Mouse (Mus musculus): ENCODE results near the gene Fxyd5. TPM values are rescaled to one million over a fixed set of nuclear protein-coding genes. Genes with fewer than 3 reads are reported as not detected.

Fxyd5 gene
- total RNA-seq, 1 experiment from 2014 or later, result 1,146 TPM

DNA sequence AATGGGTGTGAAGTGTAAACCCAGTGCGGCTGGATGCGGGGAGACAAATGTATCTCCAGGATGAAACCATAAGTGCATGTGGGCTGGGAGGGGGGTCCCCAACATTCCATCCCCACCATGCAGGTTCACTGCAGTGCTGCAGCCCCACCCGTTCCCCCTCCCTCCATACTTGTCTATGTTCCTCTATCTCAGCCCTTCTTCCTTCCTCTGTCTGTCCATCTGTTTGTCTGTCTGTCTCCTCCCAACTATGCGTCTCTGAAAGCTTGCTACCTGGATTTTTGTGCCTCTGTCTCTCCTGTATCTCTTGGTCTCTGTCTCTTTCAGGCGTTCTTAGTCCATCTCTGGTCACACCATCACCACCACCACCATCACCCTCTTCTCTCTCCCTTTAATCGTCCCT lies 8.2 kb upstream of the Fxyd5 start:
- ATAC-seq (replicated peaks; ENCODE audit: insufficient number of reproducible peaks, low FRiP score, low TSS enrichment, poor library complexity, severe bottlenecking), result no peak

DNA sequence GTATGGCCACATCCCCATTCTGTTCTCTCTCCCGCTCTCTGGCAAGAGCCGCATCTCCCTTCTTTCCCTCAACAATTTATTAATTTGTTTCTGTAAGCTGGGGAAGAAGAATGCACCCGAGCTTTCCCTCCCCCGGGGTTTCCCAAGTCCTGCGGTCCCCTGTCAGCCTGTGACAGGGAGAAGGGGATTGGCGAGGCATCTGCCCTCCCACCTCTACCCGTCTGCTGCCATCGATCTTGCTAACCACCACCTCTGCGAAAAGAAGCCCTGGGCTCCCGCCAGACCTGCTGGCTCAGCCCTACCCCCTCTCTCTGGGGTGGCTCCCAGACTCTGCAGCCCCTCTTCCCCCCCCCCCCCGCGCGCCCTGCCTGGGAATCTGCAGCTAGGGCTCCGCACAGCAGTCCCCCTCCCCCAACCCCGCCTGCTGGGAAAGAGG lies 7.6 kb upstream of the Fxyd5 start:
- no peak for ATAC-seq (replicated peaks; ENCODE audit: insufficient number of reproducible peaks, low FRiP score, low TSS enrichment, poor library complexity, severe bottlenecking)

DNA sequence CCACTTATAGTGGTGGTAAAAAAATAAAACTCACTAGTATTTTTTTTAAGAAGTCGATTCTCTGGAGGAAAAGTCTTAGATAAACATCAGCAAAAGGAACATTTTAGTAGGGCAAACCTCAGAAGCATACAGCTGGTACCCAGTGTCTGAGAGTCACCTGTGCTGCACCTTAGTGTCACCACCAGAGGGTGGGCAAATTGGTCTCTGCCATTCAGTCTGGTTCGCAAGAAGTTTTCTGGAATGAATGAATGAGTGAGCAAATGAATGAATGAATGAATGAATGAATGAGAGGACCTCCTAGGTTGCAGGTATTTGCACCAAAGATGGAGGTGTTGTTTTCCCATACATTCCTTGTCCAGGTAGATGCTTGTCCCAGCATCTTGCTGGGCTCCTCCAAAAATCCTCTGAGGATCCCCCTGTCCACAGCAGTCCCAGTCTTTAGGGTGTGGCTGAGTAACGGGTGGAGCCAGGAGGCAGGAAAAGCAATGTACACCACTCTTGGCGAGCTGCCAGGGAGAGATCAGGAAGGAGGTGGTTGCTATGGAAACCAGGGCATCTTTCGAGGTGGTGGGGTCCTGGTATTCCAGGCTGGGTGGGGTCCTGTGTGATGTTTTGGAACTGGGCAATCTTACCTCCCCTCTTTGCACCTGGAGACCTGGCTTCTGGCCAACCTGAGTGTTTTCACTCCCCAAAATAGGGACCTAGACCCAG lies 7.0 kb upstream of the Fxyd5 start:
- no peak for ATAC-seq (replicated peaks; ENCODE audit: insufficient number of reproducible peaks, low FRiP score, low TSS enrichment, poor library complexity, severe bottlenecking)

DNA sequence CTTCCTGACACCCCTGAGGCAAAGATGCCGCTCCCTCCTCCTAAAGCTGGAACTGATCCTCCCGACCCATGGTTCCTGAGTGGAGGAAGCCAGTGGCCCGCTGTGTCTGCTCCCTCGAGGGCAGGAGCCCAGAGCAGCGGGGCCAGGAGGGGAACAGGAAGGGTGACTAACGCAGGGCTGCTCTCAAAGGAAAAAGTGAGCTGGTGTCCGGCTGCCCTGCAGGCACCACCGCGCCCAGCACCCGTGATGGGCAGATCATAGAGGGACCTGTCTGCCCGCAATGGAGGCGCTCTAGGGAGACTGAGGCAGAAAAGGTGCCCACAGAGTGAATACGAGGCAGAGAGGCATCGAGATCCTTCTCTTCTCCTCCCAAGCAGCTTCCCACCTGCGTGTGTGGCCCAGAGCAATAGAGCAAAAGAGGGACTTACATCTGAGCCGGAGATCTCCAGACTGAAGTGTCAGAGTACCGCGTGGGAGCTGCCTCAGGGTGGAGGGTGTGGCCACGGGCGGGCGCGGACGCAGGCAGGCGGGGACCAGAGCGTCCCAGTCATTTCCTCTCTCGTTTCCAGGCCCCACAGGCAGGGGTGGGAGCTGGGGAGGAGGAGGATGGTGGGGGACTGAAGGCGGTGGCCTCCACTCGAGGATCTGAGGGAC lies 492 bp downstream of the Fxyd5 start:
- ATAC-seq (replicated peaks; ENCODE audit: insufficient number of reproducible peaks, low FRiP score, low TSS enrichment, poor library complexity, severe bottlenecking), result peak; percentile 72

DNA sequence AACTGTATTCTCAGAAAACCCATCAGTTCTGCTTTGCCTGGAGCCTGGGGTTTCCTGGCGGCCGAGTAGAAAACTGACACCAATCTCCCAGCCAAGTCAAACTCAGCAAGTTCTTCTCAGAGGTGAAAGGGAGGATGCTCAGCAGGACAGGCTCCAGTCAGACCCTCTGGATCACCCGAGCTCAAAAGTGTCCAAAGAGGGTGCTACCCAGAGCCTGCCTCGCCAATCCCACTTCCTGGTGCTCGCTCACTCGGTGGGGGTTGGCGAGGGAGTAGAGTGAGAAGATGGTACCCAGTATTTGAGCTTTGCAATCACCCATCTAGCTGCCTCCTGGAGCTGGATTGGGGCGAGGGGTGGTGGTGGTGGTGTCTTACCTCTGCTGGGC lies 1.3 kb downstream of the Fxyd5 start:
- 0 out of 2 replicates have a peak, but pooled peaks have one; percentile 1 for ATAC-seq (replicated peaks; ENCODE audit: insufficient number of reproducible peaks, low FRiP score, low TSS enrichment, poor library complexity, severe bottlenecking)

DNA sequence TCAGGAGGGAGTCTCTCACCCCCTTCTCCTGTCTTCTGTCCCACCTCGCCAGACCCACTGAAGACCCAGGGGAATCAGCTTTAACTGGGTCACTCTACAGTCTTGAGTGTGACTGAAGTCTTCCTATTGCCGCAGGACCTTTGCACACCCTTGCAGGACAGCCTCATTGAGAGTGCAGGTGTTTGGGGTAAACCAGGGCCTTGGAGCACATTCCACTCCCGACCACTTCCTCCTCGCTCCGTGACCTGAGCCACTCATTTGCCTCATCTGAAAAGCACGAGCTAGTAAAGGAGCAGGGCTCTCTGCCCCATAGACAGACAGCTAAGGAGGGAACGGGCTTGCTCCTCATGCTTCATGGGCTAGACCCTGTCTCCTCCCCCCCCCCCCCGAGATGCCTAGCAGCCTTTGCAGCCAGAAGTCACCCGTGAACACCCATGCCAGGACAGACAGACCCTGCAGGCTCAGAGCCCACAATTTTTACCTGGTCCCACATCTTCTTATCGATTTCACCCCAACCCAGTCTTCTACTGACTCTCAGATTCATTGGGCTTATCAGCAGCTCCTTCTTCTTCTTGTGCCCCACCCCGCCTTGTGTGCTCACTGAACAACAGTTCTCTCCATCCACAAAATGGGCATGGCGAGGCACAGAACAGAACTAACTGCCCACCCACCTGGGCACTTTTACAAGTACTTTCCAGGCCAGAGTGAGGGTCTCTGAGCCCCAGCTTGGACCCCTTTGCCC lies 1.8 kb downstream of the Fxyd5 start:
- no peak for ATAC-seq (replicated peaks; ENCODE audit: insufficient number of reproducible peaks, low FRiP score, low TSS enrichment, poor library complexity, severe bottlenecking)

DNA sequence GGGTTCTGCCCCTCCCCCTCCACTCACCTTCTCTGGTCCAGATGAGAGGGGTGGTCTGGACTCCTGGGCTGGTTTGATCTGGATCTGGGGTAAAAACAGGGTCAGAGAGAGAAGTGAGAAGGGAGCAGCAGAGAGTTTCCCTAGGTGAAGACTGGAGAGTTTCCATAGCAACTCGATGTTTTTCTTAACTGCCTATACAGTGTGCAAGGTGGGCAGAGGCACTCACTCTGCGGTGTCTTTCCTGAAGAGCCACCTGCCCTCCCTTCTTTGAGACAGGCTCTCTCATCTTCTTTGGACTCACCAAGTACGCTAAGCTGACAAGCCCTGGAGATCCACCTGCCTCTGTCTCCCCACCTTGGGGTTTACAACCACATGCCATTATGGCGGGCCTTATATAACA lies 3.3 kb downstream of the Fxyd5 start:
- ATAC-seq (replicated peaks; ENCODE audit: insufficient number of reproducible peaks, low FRiP score, low TSS enrichment, poor library complexity, severe bottlenecking), result no peak

DNA sequence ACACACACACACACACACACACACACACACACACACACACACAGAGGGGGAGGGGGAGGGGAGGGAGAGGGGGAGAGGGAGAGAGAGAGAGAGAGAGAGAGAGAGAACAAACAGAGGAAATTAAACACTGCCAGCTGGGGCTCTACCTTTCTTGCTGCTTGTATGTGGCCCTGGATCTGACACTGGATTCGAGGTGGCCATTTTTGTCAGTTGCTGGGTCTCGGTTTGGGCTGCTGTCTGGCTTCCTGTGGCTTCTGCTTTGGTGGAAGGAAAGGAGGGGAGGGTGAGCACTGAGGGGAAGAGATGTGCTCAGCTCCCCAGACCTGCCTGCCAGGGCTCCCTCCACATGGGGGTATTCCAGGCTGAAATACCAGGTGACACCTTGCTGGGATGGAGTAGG lies 4.6 kb downstream of the Fxyd5 start:
- ATAC-seq (replicated peaks; ENCODE audit: insufficient number of reproducible peaks, low FRiP score, low TSS enrichment, poor library complexity, severe bottlenecking), result no peak

DNA sequence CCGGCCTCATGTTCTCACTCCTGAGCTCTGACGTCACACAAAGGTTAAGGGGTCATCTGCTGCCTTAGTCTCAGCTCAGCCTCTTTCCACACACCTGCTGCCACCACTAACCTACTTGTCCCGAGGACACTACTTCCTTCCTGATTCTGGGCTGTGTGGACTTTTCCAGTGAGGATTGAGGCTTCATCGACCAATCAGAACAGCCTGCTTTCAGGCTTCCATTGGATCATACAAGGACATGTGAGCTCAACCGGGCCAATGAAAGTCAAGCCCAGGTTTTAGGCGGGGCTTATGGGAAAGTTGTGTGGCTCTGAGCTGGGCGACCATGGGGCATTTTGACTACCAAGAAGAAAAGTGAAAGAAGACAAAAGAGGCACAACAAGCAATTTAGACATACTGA lies 5.4 kb downstream of the Fxyd5 start:
- ATAC-seq (replicated peaks; ENCODE audit: insufficient number of reproducible peaks, low FRiP score, low TSS enrichment, poor library complexity, severe bottlenecking), result no peak; the same call in 1 of the 2 replicates

DNA sequence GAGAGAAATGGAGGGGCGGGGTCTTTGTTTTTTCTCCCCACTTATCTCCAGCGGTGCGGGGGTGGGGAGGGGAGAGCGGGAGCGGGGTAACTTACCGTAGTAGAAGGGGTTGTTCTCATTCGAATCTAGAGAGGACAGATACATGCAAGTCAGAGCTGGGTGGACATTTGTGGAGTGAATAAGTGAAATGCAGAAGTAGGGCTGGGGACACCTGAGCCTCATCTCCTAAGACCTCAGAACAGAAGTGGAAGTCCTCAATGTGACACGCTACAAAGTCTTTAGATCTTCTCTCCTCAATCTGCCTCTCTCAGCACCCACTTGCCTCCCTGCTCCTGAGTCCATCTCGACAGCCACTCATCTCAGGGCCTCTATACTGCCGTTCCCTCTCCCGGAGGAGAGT lies 7.0 kb downstream of the Fxyd5 start:
- ATAC-seq (replicated peaks; ENCODE audit: insufficient number of reproducible peaks, low FRiP score, low TSS enrichment, poor library complexity, severe bottlenecking), result no peak

DNA sequence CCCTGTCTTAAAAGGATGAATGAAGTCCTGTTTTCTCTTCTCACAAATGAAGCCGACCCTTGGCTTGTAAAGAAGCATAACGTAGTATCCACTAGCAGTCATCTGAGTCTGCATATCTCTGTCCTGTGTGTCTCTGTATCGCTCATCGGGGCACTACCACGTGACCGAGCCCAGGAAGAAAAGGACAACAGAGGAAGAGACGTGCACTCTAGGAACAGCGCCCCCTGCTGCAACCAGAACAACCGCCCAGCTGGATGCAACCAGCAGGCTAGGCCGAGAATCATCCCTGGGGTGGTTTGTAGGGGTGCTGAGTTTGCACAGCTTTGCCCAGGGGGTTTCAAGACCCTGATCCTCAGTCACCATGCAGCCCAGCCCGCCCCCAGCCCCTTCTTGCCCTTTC lies 7.5 kb downstream of the Fxyd5 start:
- no peak for ATAC-seq (replicated peaks; ENCODE audit: insufficient number of reproducible peaks, low FRiP score, low TSS enrichment, poor library complexity, severe bottlenecking)

DNA sequence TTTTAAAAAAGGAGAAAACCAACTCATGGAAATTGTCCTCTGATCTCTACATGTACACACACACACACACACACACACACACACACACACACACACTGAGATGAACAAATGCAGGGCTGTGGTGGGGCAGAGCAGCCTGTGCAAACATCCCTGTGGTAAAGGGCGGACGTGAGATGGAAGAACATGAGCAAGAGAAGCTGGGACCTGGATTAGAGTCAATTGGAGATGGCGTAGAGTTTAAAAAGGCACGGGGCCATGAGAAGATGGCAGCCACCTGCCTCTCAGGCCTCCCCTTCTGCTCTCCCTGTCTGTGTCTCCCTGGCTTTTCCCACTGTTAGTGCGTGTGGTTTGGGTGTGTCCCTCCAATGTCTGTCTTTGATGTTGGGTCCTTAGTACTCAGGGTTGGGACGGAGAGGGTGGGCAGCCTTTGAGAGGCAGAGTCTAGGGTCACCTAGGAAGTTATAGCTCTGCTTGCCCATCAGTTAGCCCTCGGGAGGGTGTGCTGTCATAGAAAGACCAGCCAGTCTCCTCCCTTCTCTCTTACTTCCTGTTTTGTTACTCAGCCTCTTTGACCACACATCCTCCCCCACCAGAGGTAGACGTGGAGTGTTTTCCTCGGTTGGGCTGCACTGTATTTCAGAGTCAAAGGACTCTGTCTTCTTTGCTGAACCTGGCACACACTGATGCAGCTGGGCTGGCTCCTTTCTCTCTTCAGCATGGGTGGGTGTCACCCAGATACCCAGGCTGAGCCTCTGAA lies 8.7 kb downstream of the Fxyd5 start:
- peak; percentile 75 for ATAC-seq (replicated peaks; ENCODE audit: insufficient number of reproducible peaks, low FRiP score, low TSS enrichment, poor library complexity, severe bottlenecking)

DNA sequence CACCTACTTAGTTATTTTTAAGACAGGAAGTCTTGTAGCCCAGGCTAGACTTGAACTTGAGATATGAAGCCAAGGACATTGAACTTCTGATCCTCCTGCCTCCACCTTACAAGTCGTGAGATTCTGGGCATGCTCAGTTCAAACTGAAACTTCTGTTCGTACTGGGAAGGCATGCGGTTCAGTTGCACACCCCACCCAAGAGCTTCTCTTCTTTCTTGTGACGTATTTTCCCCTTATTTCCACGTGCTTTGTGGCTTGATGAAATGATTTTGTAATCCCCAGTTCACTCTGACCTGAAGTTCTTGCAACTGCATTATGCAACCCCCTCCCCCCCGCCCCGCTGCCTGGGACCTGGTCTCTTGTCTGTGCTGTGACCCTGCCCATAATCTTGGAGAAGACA lies 10.6 kb downstream of the Fxyd5 start:
- ATAC-seq (replicated peaks; ENCODE audit: insufficient number of reproducible peaks, low FRiP score, low TSS enrichment, poor library complexity, severe bottlenecking), result peak; percentile 73

DNA sequence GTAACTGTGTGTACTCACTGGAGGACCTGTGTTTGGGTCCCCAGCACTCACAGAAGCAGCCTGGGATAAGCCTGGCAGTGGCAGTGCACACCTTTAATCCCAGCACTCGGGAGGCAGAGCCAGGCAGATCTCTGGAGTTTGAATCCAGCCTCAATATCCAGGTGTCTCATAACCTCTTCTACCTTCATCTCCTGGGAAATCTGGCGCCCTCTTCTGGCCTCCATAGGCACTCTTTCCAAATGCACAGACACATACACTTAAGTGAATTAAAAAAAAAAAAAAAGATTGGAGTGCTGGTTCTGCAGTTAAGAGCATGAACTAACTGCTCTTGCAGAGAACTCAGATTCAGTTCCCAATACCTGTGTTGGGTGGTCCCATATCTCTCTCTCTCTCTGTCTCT lies 11.6 kb downstream of the Fxyd5 start:
- no peak for ATAC-seq (replicated peaks; ENCODE audit: insufficient number of reproducible peaks, low FRiP score, low TSS enrichment, poor library complexity, severe bottlenecking)

DNA sequence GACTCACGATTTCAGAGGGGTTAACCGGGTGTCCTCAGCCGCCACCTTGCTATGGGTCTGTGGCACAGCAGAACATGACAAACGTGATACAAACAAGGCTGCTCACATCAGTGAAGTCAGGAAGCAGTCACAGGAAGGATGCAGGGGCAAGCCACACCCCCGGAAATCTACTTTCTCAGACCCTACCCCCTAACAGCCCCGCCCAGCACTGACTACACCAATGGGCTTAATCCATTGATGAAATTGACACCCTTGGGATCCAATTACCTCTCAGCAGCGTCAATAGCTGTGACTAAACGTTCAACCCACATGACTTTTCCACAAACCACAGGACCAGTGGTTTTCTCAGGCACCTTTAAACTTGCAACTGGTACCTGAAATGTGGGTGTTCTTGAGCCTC lies 13.7 kb downstream of the Fxyd5 start:
- ATAC-seq (replicated peaks; ENCODE audit: insufficient number of reproducible peaks, low FRiP score, low TSS enrichment, poor library complexity, severe bottlenecking), result no peak

DNA sequence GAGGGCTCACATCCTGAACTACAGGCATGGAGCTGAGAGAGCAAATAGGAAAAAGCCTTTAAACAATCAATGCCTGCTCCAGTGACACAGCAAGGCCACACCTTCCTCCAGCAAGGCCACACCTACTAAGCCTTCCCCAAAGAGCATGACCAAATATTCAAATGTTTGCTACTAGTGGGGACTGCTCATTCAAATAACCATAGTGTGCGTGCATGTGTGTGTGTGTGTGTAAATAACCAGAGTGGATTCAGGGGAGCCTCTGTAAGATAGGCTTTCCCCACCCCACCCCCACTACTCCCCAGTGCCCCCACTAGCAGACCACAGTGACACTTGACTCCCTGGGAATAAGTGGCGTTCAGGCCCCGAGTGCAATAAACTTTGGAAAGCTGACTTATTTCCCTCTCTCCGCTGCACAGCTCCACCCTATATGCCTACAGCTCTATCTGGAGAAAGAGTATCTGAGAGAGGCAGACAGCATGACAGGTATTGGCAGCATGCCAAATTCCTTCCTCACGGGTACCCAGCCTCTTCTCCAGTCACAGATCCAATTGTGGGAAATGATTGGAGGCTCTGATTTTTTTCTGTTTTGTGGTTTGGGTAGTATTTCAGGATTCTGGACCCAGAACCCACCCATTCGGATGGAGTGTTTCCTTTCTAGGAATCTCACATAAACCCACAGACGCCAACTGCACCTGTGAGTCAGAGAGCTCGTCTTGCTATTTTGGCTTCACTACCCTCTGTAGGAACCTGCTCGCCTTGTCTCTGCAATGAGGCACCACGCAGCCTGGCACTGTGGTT lies 25.0 kb downstream of the Fxyd5 start:
- peak; percentile 89 for ATAC-seq (replicated peaks; ENCODE audit: insufficient number of reproducible peaks, low FRiP score, low TSS enrichment, poor library complexity, severe bottlenecking)

DNA sequence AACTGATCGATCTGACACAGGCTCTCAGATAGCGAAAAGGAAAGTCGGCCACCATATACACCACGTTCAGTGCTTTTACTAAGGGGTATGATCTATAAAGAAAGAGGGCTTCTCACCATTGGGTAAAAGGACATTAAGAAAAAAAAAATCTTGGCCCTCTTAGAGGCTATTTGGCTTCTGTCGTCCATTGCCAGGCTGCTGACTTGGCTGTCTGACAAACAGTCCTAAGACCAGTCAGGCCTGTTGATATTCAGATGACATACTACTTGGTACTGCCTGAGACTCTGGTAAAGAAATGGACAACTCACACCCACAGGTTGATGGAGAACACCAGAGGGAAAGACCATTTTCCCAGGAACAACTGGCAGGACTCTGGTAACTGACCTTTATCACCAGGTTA lies 29.3 kb downstream of the Fxyd5 start:
- no peak for ATAC-seq (replicated peaks; ENCODE audit: insufficient number of reproducible peaks, low FRiP score, low TSS enrichment, poor library complexity, severe bottlenecking)

DNA sequence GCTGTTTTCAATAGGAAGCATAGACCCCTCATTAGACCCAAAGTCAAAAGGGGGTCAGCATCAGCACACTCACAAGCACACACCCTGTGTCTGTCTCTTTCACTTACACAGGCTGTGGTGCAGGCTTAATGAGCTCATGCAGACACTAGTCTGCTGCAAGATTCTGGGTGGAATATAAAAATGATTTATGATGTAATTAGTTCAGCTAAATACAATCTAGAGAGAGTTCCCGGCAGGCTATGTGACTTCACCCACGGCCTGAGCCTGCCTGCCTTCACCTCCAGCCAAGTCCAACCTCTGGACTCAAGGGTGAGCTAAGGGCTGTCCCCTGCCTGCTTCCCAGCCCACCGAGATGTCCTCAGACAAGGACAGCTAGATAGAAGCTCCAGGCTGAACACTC lies 33.4 kb downstream of the Fxyd5 start:
- no peak for ATAC-seq (replicated peaks; ENCODE audit: insufficient number of reproducible peaks, low FRiP score, low TSS enrichment, poor library complexity, severe bottlenecking)
